Mouse (Mus musculus) adrenal gland, adult (tissue): ENCODE measurements at regions not wholly inside any gene's neighbourhood (a gene's known extent, or its start where the extent isn't known, plus 50 kb on each side); places are given as distances from the start of the nearest gene placed in this dataset.
A peak's percentile ranks its signal among the peaks of the same experiment; 100 is the strongest.

Experiments
- DNase-seq, 2 experiments: peaks; one replicate each; pipeline ENCODE4 v3.0.0; 2022 to 2023; ENCODE audit warnings: low spot score in 1 of 2; ENCODE audit not compliant: inconsistent age in 2 of 2

DNA sequence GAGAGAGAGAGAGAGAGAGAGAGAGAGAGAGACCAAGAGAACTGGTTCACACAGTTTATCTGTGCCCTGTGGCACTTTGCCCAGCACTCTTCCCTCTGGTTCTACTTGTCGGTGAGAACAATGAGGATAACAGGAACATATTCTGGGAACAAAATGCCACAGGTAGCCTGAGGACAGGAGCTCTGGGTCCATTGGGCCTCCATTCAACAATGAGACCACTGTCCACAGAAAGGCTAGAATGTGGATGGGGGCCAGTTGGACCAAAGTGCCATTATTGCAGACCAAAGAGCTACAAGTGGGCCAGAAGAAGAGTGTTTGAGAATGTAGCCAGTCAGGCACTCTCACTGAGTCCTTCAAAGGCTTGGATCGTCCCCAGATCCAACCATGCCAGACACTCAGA lies 600.2 kb upstream of the A1bg start:
- no peak for DNase-seq

DNA sequence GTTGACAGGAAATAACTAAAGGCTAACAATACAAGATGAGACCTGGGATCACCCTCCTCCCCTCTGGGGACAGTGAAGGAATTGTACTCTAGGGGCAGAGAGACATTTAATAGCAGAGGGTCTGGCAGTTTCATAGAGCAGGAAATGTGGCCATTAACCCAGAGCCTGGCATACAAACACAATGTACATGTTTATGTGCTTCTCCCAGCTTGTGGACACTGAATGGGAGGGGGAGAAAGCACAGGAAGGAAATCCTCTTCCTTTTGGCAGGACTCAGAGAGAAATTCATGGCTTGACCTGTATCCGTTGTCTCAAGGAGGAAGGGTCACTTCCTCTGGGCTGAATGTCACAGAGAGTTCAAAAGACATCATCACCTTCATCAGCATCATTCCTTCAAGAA lies 594.5 kb upstream of the A1bg start:
- peak; percentile 7 to 56 for DNase-seq

DNA sequence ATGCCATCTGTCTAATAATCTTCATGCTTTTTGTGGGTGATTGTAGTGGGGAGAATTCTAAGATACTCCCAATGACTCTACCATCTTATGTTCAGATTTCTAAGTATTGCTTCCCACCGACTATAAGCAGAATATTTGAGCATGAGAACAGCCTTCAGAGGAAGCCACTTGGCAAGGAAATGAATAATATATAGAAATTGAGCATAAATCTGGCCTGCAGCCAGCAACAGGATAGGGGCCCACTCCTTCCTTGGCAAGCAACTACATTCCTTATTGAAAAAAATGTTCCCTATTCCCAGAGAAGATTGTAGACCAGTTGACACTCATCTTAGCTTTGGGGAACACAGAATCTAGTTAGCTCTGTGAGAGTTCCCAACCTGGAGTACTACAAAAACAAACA lies 591.5 kb upstream of the A1bg start:
- DNase-seq = no peak

DNA sequence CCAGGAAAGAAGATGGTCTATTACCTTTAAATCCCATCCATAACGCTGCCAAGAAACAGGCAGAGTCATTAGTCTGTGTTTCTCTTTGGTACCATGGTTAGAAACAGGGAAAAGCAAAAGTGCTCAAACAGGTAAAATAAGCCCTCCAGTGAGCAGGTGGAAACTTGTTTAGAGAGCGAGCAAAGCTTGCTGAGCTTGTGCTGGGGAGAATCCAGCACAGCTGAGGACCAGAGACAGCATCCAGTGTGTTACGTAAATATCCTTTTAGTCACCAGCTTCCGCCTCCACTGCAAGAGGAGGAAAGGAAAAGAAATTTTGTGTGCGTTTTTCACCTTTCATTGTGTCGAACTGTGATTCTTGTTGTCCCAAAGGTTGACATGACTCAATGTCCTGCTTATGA lies 586.0 kb upstream of the A1bg start:
- no peak for DNase-seq

DNA sequence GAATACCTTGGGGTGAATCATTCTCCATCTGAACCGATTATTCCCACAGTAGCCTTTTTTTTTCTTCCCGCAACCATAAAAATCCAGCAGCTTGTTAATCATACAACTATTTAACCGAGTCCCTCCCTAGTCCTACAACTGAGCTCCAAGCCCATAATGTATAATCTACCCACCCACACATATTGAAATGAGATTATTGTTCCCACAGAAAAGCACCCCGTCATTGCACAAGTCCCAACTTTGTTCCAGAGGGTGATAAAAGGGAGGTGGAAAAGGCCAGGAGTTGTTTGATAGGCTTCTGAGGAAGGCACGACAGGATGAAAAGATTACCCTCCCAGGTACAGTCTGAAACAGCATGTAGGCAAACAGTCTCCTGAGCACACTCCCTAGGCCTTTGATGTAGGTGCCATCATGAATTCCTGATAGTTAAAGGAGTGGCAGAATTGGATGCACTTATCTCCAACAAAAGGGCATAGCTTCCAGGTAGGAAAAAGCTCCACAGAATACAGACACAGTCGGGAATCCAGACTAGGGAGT lies 583.6 kb upstream of the A1bg start:
- no peak for DNase-seq

DNA sequence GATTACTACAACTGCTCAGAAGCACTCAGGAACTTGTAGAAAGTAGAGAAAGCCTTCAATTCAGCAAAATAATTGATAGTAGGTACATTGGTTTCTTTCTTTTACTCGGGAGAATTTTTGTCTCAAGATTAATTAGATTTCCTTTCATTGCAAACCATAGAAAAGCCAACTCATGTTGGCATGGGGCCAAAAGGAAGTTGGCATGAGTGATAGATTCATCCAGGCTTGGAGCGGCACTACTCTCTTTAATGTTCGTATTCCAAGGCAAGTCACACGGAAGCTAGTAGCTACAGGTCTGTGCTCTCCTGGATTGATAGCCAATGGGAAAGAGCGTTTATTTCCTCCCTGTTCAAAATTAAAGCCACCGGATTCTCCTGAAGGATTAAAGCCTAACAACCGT lies 580.6 kb upstream of the A1bg start:
- DNase-seq = peak; percentile 43 to 80

DNA sequence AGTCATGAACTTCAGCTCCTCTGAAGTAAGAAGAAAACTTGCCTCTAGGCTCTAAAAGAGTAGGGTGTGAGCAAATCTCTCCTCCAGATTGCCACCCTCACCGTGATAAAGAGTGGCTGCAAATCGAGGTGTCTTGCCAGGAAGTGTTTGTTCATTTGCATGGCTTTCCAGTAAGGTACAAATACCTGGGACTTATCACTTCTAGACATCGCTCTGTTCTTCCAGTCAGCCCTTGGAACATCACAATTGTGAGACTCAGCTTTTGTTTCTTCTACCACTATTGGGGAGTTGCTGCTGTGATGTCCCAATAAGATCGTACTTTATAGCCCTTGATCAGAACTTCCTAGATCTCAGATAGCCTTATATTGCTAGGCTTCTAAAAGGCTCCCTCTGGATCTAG lies 566.9 kb upstream of the A1bg start:
- no peak for DNase-seq

GRCm38 (mm10) chr15:61481861-61482260 lies 559.0 kb upstream of the A1bg start:
- DNase-seq = peak; percentile 16 to 64

DNA sequence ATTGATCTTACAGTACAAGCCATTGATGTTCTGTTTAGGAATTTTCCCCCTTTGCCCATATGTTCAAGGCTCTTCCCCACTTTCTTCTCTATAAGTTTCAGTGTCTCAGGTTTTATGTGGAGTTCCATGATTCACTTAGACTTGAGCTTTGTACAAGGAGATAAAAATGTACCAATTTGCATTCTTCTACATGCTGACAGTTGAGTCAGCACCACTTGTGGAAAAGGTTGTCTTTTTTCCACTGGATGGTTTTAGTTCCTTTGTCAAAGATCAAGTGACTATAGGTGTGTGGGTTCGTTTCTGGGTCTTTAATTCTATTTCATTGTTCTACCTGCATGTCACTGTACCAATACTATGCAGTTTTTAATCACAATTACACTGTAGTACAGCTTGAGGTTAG lies 551.1 kb upstream of the A1bg start:
- DNase-seq = no peak

- no peak for DNase-seq
Observed at GRCm38 (mm10) chr15:61455042-61455441, 532.2 kb upstream of the A1bg start.

DNA sequence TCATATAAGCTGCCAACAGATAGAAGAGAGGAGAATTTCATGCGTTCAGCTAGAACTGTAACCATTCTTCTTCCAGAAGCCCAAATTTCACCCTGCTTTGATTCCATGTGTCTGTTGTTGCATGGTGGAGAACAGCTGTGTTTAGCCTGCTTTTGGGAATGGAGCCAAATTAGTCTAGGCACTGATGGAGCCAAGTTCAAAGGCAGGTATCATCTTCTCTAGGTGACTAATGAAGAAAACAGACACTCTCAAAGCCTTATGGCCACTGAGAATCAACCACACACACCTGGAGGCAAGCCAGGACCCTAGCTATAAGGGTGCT lies 531.5 kb upstream of the A1bg start:
- DNase-seq = peak in 1 of 2 experiments; percentile 64

DNA sequence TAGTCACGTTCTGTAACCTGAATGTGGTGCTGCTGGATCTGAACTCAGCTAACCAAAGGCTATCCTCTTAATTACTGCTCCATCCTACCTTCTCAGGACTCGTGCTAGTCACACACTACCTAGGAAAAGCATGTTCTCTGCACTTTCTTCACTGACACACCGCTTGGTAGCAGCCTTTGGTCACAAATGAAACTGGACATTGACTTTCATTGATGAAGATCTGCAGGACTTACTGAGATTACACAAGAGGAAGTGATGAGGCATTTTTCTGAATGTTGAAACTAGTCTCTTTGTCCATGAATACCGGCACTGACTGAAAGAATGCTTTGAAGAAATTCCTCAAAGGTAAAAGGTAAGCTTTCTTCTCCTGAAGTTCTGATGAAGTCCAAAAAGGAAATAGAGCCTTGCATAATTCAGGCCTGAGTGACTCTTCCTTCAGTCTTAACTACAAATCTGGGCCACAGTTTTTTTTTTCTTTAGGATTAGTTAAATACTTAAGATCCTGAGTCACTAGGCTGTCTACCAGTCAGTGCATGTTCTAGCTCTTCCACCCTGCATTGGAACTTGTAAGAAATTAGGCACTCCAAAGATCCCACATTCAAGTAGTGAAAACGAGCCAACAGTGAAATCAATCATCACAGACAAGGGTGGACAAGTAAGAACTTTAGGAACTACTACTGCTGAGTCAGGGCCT lies 531.0 kb upstream of the A1bg start:
- DNase-seq = peak in 1 of 2 experiments; percentile 62

GRCm38 (mm10) chr15:61450217-61450616 lies 527.4 kb upstream of the A1bg start:
- peak in 1 of 2 experiments; percentile 32 for DNase-seq

GRCm38 (mm10) chr15:61448482-61448881 lies 525.7 kb upstream of the A1bg start:
- no peak for DNase-seq

- peak; percentile 33 to 78 for DNase-seq
Observed at GRCm38 (mm10) chr15:61446053-61446840, 523.4 kb upstream of the A1bg start.

- no peak for DNase-seq
Observed at GRCm38 (mm10) chr15:61441734-61442398, 519.1 kb upstream of the A1bg start.

- DNase-seq = no peak
Observed at GRCm38 (mm10) chr15:61441012-61441411, 518.2 kb upstream of the A1bg start.

- peak; percentile 28 to 63 for DNase-seq
Observed at GRCm38 (mm10) chr15:61440284-61440683, 517.5 kb upstream of the A1bg start.

- no peak for DNase-seq
Observed at GRCm38 (mm10) chr15:61439623-61440170, 516.9 kb upstream of the A1bg start.

- no peak for DNase-seq
Observed at GRCm38 (mm10) chr15:61428818-61429415, 506.1 kb upstream of the A1bg start.

DNA sequence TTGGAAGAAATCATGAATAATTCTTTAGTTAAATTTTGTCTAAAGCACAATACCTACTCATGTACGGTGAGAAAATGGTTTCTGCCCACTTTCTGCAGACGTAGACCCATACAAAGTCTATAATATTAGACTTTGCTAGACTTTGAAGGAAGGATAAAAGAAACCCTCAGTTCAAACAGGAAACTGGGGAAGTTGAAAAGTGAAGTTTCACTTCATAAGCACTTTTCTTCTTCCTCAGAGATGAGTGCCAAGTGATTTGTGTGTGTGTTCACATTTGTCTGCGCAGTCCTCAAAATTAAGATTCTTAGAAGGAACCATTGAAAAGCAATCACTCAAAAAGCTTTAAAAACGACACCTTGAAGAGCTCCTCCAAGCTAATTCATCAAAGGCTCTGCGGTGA lies 500.2 kb upstream of the A1bg start:
- DNase-seq = no peak
